Mouse (Mus musculus): Measurements from ENCODE around the gene Prkaca.

Gene Prkaca

GRCm38 (mm10) chr8:84039050-84039449 lies 66.3 kb downstream of the Prkaca start:
- peak; percentile 91 for DNase-seq (ENCODE audit: low read depth)

GRCm38 (mm10) chr8:84042066-84042947 lies 69.5 kb downstream of the Prkaca start, which contains the start of gene Il27ra:
TSS of gene Il27ra (minus strand) at chr8:84042589.
- DNase-seq (ENCODE audit: low read depth) = peak; percentile 89

- DNase-seq (ENCODE audit: low read depth) = no peak
Measured at GRCm38 (mm10) chr8:84042948-84043342, 70.2 kb downstream of the Prkaca start.

- no peak for DNase-seq (ENCODE audit: low read depth)
Measured at GRCm38 (mm10) chr8:84044103-84044502, 71.3 kb downstream of the Prkaca start.

- no peak for DNase-seq (ENCODE audit: low read depth)
Measured at GRCm38 (mm10) chr8:84044900-84045299, 72.1 kb downstream of the Prkaca start, which contains the start of gene Rln3. TSS of gene Rln3 (minus strand) at chr8:84045000.
